Mouse (Mus musculus): ENCODE data around the gene Gm14399. TPM values are rescaled to one million over a fixed set of nuclear protein-coding genes. Genes with fewer than 3 reads are reported as not detected.
"Not testable (repeated sequence)": the region's sequence is repeated elsewhere in the genome, so short reads cannot be mapped to it uniquely, and the experiment has no call there.

The Gm14399 gene
- total and polyA plus RNA-seq, 2 experiments from 2014 or later, result 4.3 to 8.9 TPM

GRCm38 (mm10) chr2:175161438-175161837 lies 19.6 kb upstream of the Gm14399 start:
- not testable (repeated sequence) for H3K27me3 ChIP-seq (ENCODE audit: insufficient read depth, low read length); H3K9me3 ChIP-seq (ENCODE audit: low read length); H3K36me3 ChIP-seq (ENCODE audit: insufficient read depth, low read length); H3K4me2 ChIP-seq (ENCODE audit: low read depth, low read length); DNase-seq (ENCODE audit: low spot score); H3K4me1 ChIP-seq (ENCODE audit: insufficient read depth, low read length); H3K27ac ChIP-seq; H3K4me3 ChIP-seq (ENCODE audit: low read length); H3K9ac ChIP-seq (replicated peaks; ENCODE audit: low read length); ATAC-seq
- WGBS, result 96% methylated on average over 4 of the region's 4 CpGs

- Histone ChIP-seq H3K36me3 (ENCODE audit: insufficient read depth, low read length) (no peaks in the 10 kb centered on the region), H3K4me1 (ENCODE audit: insufficient read depth, low read length) (no peaks in the 10 kb centered on the region), H3K27ac (no peak overlapping the region), H3K4me2 (ENCODE audit: low read depth, low read length) (no peak overlapping the region), H3K27me3 (ENCODE audit: insufficient read depth, low read length) (no peaks in the 10 kb centered on the region), H3K9me3 (ENCODE audit: low read length) (0 out of 2 replicates have a peak, but pooled peaks cover 3% of the 10 kb centered on the region), H3K9ac (replicated peaks; ENCODE audit: low read length) (no peak overlapping the region), H3K4me3 (ENCODE audit: low read length) (no peak overlapping the region)
- ATAC-seq (no peak), DNase-seq (ENCODE audit: low spot score) (no peak)
- no peak for TF ChIP-seq CTCF (IDR thresholded peaks at IDR 0.05; ENCODE audit: low read depth)
- WGBS, result 83% methylated on average over 3 of the region's 3 CpGs
Observed at GRCm38 (mm10) chr2:175158642-175159041, 16.8 kb upstream of the Gm14399 start.

- no peak overlapping the region for H3K4me3 ChIP-seq (ENCODE audit: low read length)
- H3K27me3 ChIP-seq (ENCODE audit: insufficient read depth, low read length), result no peaks in the 10 kb centered on the region
- H3K4me2 ChIP-seq (ENCODE audit: low read depth, low read length), result no peak overlapping the region
- 0 out of 2 replicates have a peak, but pooled peaks cover 3% of the 10 kb centered on the region for H3K9me3 ChIP-seq (ENCODE audit: low read length)
- ATAC-seq, result no peak
- no peaks in the 10 kb centered on the region for H3K36me3 ChIP-seq (ENCODE audit: insufficient read depth, low read length)
- H3K27ac ChIP-seq, result no peak overlapping the region
- TF ChIP-seq CTCF (IDR thresholded peaks at IDR 0.05; ENCODE audit: low read depth), result no peak
- WGBS, result 92% methylated on average over 13 of the region's 13 CpGs
- no peaks in the 10 kb centered on the region for H3K4me1 ChIP-seq (ENCODE audit: insufficient read depth, low read length)
- DNase-seq (ENCODE audit: low spot score), result no peak
- H3K9ac ChIP-seq (replicated peaks; ENCODE audit: low read length), result no peak overlapping the region
Observed at GRCm38 (mm10) chr2:175156696-175157095, 14.9 kb upstream of the Gm14399 start.

- ATAC-seq; H3K9me3 ChIP-seq (ENCODE audit: low read length); H3K36me3 ChIP-seq (ENCODE audit: insufficient read depth, low read length); H3K4me1 ChIP-seq (ENCODE audit: insufficient read depth, low read length); H3K9ac ChIP-seq (replicated peaks; ENCODE audit: low read length); H3K27ac ChIP-seq; H3K27me3 ChIP-seq (ENCODE audit: insufficient read depth, low read length): not testable (repeated sequence)
- WGBS, result 3% methylated on average over 24 of the region's 25 CpGs
- H3K4me2 ChIP-seq (ENCODE audit: low read depth, low read length), result peak overlapping the region; percentile 39; the same call in 1 of the 2 replicates
- peak; percentile 2 for DNase-seq (ENCODE audit: low spot score)
- peak overlapping the region; percentile 39 for H3K4me3 ChIP-seq (ENCODE audit: low read length)
Observed at GRCm38 (mm10) chr2:175141118-175141992, 457 bp downstream of the Gm14399 start.

GRCm38 (mm10) chr2:175140624-175141023 lies 1.2 kb downstream of the Gm14399 start:
- not testable (repeated sequence) for H3K27ac ChIP-seq; H3K36me3 ChIP-seq (ENCODE audit: insufficient read depth, low read length); H3K4me3 ChIP-seq (ENCODE audit: low read length); ATAC-seq; H3K9me3 ChIP-seq (ENCODE audit: low read length); H3K4me1 ChIP-seq (ENCODE audit: insufficient read depth, low read length); H3K4me2 ChIP-seq (ENCODE audit: low read depth, low read length); H3K27me3 ChIP-seq (ENCODE audit: insufficient read depth, low read length); DNase-seq (ENCODE audit: low spot score); H3K9ac ChIP-seq (replicated peaks; ENCODE audit: low read length)

Other genes starting within 250 kb of the Gm14399 start
- gene Gm14444, start 131.8 kb downstream of the Gm14399 start, total RNA-seq (2014; rRNA removed), result not detected in 2 replicates
- gene Gm14444, start 131.8 kb downstream of the Gm14399 start, polyA plus RNA-seq (2015; fragmentation: Nextera tagmentation; extraction: Ambion mirVana), result 0.26 TPM in 1 of 2 replicates, not detected in the other
- 0.84 TPM in 1 of 2 replicates, not detected in the other for gene Gm14393, start 74.2 kb downstream of the Gm14399 start, total RNA-seq (2014; rRNA removed)
- gene Gm14393, start 74.2 kb downstream of the Gm14399 start, polyA plus RNA-seq (2015; fragmentation: Nextera tagmentation; extraction: Ambion mirVana), result 1.1 TPM in 2 replicates
- 0.14 and 0.63 TPM in 2 replicates for gene Gm14443, start 33.9 kb upstream of the Gm14399 start, total RNA-seq (2014; rRNA removed)
- 0.46 and 0.50 TPM in 2 replicates for gene Gm14443, start 33.9 kb upstream of the Gm14399 start, polyA plus RNA-seq (2015; fragmentation: Nextera tagmentation; extraction: Ambion mirVana)
- gene Gm14391, start 64.9 kb upstream of the Gm14399 start, total RNA-seq (2014; rRNA removed), result 15.9 and 17.1 TPM in 2 replicates
- 3.1 and 9.3 TPM in 2 replicates for gene Gm14391, start 64.9 kb upstream of the Gm14399 start, polyA plus RNA-seq (2015; fragmentation: Nextera tagmentation; extraction: Ambion mirVana)
- gene Gm14440, start 133.1 kb upstream of the Gm14399 start, total RNA-seq (2014; rRNA removed), result 2.2 TPM in 1 of 2 replicates, not detected in the other
- not detected in 2 replicates for gene Gm14440, start 133.1 kb upstream of the Gm14399 start, polyA plus RNA-seq (2015; fragmentation: Nextera tagmentation; extraction: Ambion mirVana)
- gene Gm4631, start 196.2 kb upstream of the Gm14399 start, total RNA-seq (2014; rRNA removed), result 8.9 and 9.6 TPM in 2 replicates
- 7.8 and 8.6 TPM in 2 replicates for gene Gm4631, start 196.2 kb upstream of the Gm14399 start, polyA plus RNA-seq (2015; fragmentation: Nextera tagmentation; extraction: Ambion mirVana)
- gene Zfp968, start 230.4 kb upstream of the Gm14399 start, total RNA-seq (2014; rRNA removed), result 2.0 and 3.1 TPM in 2 replicates
- 4.9 and 5.8 TPM in 2 replicates for gene Zfp968, start 230.4 kb upstream of the Gm14399 start, polyA plus RNA-seq (2015; fragmentation: Nextera tagmentation; extraction: Ambion mirVana)

All from hindbrain, postnatal 0 days (tissue).